Mouse (Mus musculus): ENCODE results near the gene Dlg2.

Dlg2 gene

GRCm38 (mm10) chr7:92301046-92301445 lies 1824.6 kb downstream of the Dlg2 start:
- no peak for DNase-seq (ENCODE audit: low spot score)

GRCm38 (mm10) chr7:92307634-92308033 lies 1831.2 kb downstream of the Dlg2 start:
- DNase-seq (ENCODE audit: low spot score) = no peak

- no peak for DNase-seq (ENCODE audit: low spot score)
Observed at GRCm38 (mm10) chr7:92308168-92308567, 1831.7 kb downstream of the Dlg2 start.

GRCm38 (mm10) chr7:92316389-92316788 lies 1839.9 kb downstream of the Dlg2 start:
- no peak for DNase-seq (ENCODE audit: low spot score)

- no peak for DNase-seq (ENCODE audit: low spot score)
Observed at GRCm38 (mm10) chr7:92319469-92319868, 1843.0 kb downstream of the Dlg2 start.

- DNase-seq (ENCODE audit: low spot score) = no peak
Observed at GRCm38 (mm10) chr7:92320181-92320580, 1843.7 kb downstream of the Dlg2 start.

- no peak for DNase-seq (ENCODE audit: low spot score)
Observed at GRCm38 (mm10) chr7:92321786-92322185, 1845.3 kb downstream of the Dlg2 start.

GRCm38 (mm10) chr7:92322342-92323069 lies 1846.0 kb downstream of the Dlg2 start:
- DNase-seq (ENCODE audit: low spot score) = no peak

GRCm38 (mm10) chr7:92323710-92324109 lies 1847.2 kb downstream of the Dlg2 start:
- DNase-seq (ENCODE audit: low spot score) = peak; percentile 25

- DNase-seq (ENCODE audit: low spot score) = no peak
Observed at GRCm38 (mm10) chr7:92327343-92327896, 1850.9 kb downstream of the Dlg2 start.

GRCm38 (mm10) chr7:92333220-92333898 lies 1856.9 kb downstream of the Dlg2 start:
- no peak for DNase-seq (ENCODE audit: low spot score)

GRCm38 (mm10) chr7:92356542-92356941 lies 1880.1 kb downstream of the Dlg2 start:
- no peak for DNase-seq (ENCODE audit: low spot score)

GRCm38 (mm10) chr7:92363386-92363785 lies 1886.9 kb downstream of the Dlg2 start:
- DNase-seq (ENCODE audit: low spot score) = no peak

- DNase-seq (ENCODE audit: low spot score) = no peak
Observed at GRCm38 (mm10) chr7:92363800-92364199, 1887.3 kb downstream of the Dlg2 start.

- no peak for DNase-seq (ENCODE audit: low spot score)
Observed at GRCm38 (mm10) chr7:92367111-92367510, 1890.6 kb downstream of the Dlg2 start.

- no peak for DNase-seq (ENCODE audit: low spot score)
Observed at GRCm38 (mm10) chr7:92370521-92370920, 1894.0 kb downstream of the Dlg2 start.

- no peak for DNase-seq (ENCODE audit: low spot score)
Observed at GRCm38 (mm10) chr7:92371638-92372037, 1895.2 kb downstream of the Dlg2 start.

- DNase-seq (ENCODE audit: low spot score) = no peak
Observed at GRCm38 (mm10) chr7:92373863-92374357, 1897.4 kb downstream of the Dlg2 start.

- no peak for DNase-seq (ENCODE audit: low spot score)
Observed at GRCm38 (mm10) chr7:92383913-92384484, 1907.5 kb downstream of the Dlg2 start.

GRCm38 (mm10) chr7:92392052-92392640 lies 1915.7 kb downstream of the Dlg2 start:
- DNase-seq (ENCODE audit: low spot score) = no peak

- no peak for DNase-seq (ENCODE audit: low spot score)
Observed at GRCm38 (mm10) chr7:92396783-92397182, 1920.3 kb downstream of the Dlg2 start.

GRCm38 (mm10) chr7:92398841-92399240 lies 1922.4 kb downstream of the Dlg2 start:
- DNase-seq (ENCODE audit: low spot score) = no peak

Measured in ovary, postnatal 14 days (tissue).